Mouse (Mus musculus) right cerebral cortex, postnatal 36 days (tissue): Measurements from ENCODE around the gene Vmn2r15.

Experiments
- DNase-seq, 2 experiments: peaks; one replicate each; pipeline ENCODE4 v3.0.0; 2022; ENCODE audit warnings: low spot score in 2 of 2, mixed read lengths in 1 of 2

The Vmn2r15 gene

GRCm38 (mm10) chr5:109297544-109297943 is at the start of gene Vmn2r15:
Vmn2r15 (minus strand) TSS chr5:109297644.
- no peak for DNase-seq

DNA sequence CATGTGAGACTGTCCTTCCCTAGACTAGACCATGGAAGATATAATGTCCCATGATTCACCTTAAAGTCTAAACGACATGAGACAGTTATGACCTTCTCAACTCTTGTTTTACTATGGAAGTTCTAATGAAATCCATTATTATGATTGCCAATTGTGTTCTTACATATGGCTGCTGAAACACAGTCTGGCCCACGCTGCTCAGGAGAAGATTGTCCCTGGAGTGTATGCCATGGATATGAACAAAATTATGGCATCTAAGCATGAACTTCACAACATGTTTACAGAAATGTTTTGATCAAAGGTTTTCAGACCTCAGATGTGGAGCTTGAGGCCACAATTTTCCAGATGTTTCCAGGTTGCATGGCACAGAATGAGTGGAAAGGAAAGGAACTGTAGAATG is 32.4 kb upstream of the Vmn2r15 start, which contains the start of gene Vmn2r16:
Vmn2r16 (plus strand) TSS at position 301 of the 400 bp plus-strand sequence.
- DNase-seq, result no peak

DNA sequence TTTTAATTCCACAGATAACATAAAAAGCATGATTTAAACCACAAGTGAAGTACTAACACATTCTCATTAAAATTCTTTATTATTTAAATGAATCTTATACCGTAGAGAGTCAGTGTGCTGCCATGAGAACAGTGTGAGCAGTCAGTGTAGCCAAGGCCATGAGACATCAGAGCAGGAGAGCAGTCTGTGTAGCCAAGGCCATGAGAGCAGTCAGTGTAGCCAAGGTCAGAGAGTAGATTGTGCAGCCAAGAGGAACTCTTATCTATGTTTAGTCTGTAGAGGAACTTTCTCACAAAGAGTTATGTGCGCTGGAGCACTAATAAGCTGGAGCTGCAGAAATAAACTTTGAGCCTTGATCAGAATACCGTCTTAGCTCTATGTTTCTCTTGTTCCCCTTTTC is 2.8 kb downstream of the Vmn2r15 start:
- no peak for DNase-seq
